Mouse (Mus musculus): ENCODE results near the gene Klrc1.

- TF ChIP-seq CTCF (IDR thresholded peaks at IDR 0.05; ENCODE audit: low read depth, low read length): no peak
- no peak for TF ChIP-seq POLR2A (IDR thresholded peaks at IDR 0.05; ENCODE audit: borderline replicate concordance, low read depth, low read length)
Measured at GRCm38 (mm10) chr6:129720487-129720886, 41.7 kb upstream of the Klrc1 start.

All from bone marrow macrophage, adult 2 months (primary cell).